ENCODE assay signal across 24 mouse cellular contexts in the genomic region with DNA sequence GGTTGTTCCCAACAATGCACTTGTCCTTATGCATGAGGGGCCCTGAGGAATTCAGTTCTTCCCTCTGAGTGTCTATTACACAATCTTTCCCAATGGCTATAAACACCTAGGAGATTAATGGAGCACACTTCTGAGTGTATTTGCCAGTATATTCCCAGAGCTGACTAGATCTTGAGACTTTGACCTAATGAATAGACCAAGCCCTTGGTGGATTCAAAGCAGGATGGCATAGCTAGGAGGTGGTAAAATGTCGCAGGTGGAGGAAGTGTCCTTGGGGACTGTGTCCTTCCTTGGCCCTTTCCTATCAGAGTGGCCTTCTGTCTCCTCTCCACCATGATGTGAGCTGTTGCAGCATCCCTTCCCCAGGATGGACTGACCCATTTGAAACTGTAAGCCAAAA.
DNase-seq lines count a peak whose midpoint lies in the region; ATAC-seq and TF ChIP-seq lines count a peak whose summit lies in the region.
"Had no signal": no experiment of that assay in that cellular context is flagged by ENCODE, and none has a peak within 500 bp of the region (broad histone marks: within the 10 kb centered on the region; RNA-seq: fewer than 3 reads in every experiment).

No protein-coding gene starts in this region.

- no peak for TF ChIP-seq CTCF in intestine, postnatal 0 days (IDR thresholded peaks at IDR 0.05; ENCODE audit: low read depth)
- TF ChIP-seq CTCF in layer of hippocampus, adult 2 months (conservative IDR thresholded peaks at IDR 0.05), result no peak

- no peak overlapping the region for H3K9ac ChIP-seq in midbrain, embryonic 11.5 days (ENCODE audit: low read length)
- no peak overlapping the region for H3K9ac ChIP-seq in midbrain, embryonic 14.5 days (replicated peaks; ENCODE audit: low read length)
- no peak overlapping the region for H3K9ac ChIP-seq in intestine, embryonic 15.5 days
- H3K9ac ChIP-seq in intestine, postnatal 0 days (ENCODE audit: low read depth, low read length), result no peak overlapping the region
- H3K9ac ChIP-seq: embryonic facial prominence, embryonic 12.5 days; forebrain, embryonic 12.5 days had no signal

- H3K36me3 ChIP-seq in midbrain, embryonic 11.5 days (ENCODE audit: control insufficient read depth, insufficient read depth, low read length), result no peaks in the 10 kb centered on the region
- no peaks in the 10 kb centered on the region for H3K36me3 ChIP-seq in midbrain, embryonic 14.5 days (ENCODE audit: control insufficient read depth, insufficient read depth, low read length)
- H3K36me3 ChIP-seq in intestine, embryonic 15.5 days, result no peaks in the 10 kb centered on the region
- no peaks in the 10 kb centered on the region for H3K36me3 ChIP-seq in intestine, postnatal 0 days (ENCODE audit: control insufficient read depth, insufficient read depth)
- H3K36me3 ChIP-seq: embryonic facial prominence, embryonic 10.5 days; embryonic facial prominence, embryonic 12.5 days; forebrain, embryonic 10.5 days; forebrain, embryonic 12.5 days had no signal

- H3K4me1 ChIP-seq in midbrain, embryonic 11.5 days (ENCODE audit: control insufficient read depth, insufficient read depth, low read length), result no peaks in the 10 kb centered on the region
- H3K4me1 ChIP-seq in midbrain, embryonic 14.5 days (ENCODE audit: control insufficient read depth, insufficient read depth, low read length), result no peaks in the 10 kb centered on the region
- H3K4me1 ChIP-seq in intestine, embryonic 15.5 days (replicated peaks), result peaks cover 2% of the 10 kb centered on the region; the same call in 1 of the 2 replicates
- no peaks in the 10 kb centered on the region for H3K4me1 ChIP-seq in intestine, postnatal 0 days (replicated peaks; ENCODE audit: control insufficient read depth, insufficient read depth, low read length)
- H3K4me1 ChIP-seq: forebrain, embryonic 12.5 days had no signal

- peak; percentile 27 for DNase-seq in heart, adult 11 months
- no peak for DNase-seq in heart, postnatal 14 days
- DNase-seq in midbrain, embryonic 11.5 days (ENCODE audit: low spot score, missing footprints), result peak; percentile 37
- DNase-seq in midbrain, embryonic 14.5 days, result no peak
- no peak for DNase-seq in layer of hippocampus, adult 2 months (ENCODE audit: low spot score in 2 of 2)
- DNase-seq in gastrocnemius, adult 8-10 months (ENCODE audit: low spot score in 2 of 2), result no peak
- DNase-seq: adrenal gland, adult 8-10 months; adrenal gland, postnatal 14 days; adrenal gland, postnatal 36 days; B cell, adult 2 months; cerebellum, adult 11-12 months; cerebellum, adult 2 months; cerebellum, adult 9-10 months; cerebellum, postnatal 10 days; cerebellum, postnatal 25 days had no signal

- WGBS in midbrain, embryonic 11.5 days, result 100% methylated on average over 1 of the region's 1 CpGs
- 100% methylated on average over 1 of the region's 1 CpGs for WGBS in midbrain, embryonic 14.5 days
- 92% methylated on average over 1 of the region's 1 CpGs for WGBS in intestine, embryonic 15.5 days
- WGBS in intestine, postnatal 0 days, result 45% methylated on average over 1 of the region's 1 CpGs

- ATAC-seq in midbrain, embryonic 11.5 days (ENCODE audit: low FRiP score), result no peak
- no peak for ATAC-seq in midbrain, embryonic 14.5 days (ENCODE audit: low FRiP score, low TSS enrichment)
- ATAC-seq in intestine, embryonic 15.5 days, result peak; percentile 47
- ATAC-seq in intestine, postnatal 0 days, result peak; percentile 57; the same call in 1 of the 2 replicates
- ATAC-seq: activated CD4-positive, CD25-positive, alpha-beta regulatory T cell, adult 4 months; forebrain, embryonic 14.5 days; forebrain, embryonic 16.5 days had no signal

- H3K27ac ChIP-seq in midbrain, embryonic 11.5 days (ENCODE audit: low read depth, low read length), result no peak overlapping the region
- H3K27ac ChIP-seq in midbrain, embryonic 14.5 days (replicated peaks; ENCODE audit: low read depth, low read length), result no peak overlapping the region
- no peak overlapping the region for H3K27ac ChIP-seq in intestine, embryonic 15.5 days
- H3K27ac ChIP-seq in intestine, postnatal 0 days (ENCODE audit: low read depth, low read length), result no peak overlapping the region
- H3K27ac ChIP-seq in layer of hippocampus, adult 2 months, result no peak overlapping the region
- H3K27ac ChIP-seq: embryonic facial prominence, embryonic 10.5 days; embryonic facial prominence, embryonic 12.5 days; forebrain, embryonic 10.5 days; forebrain, embryonic 12.5 days had no signal

- intact Hi-C loops in heart, postnatal 14 days (cut with DNase I), result no loop called here

- no peak overlapping the region for H3K4me3 ChIP-seq in midbrain, embryonic 11.5 days (ENCODE audit: low read depth, low read length)
- H3K4me3 ChIP-seq in midbrain, embryonic 14.5 days (replicated peaks; ENCODE audit: low read depth, low read length), result no peak overlapping the region
- H3K4me3 ChIP-seq in intestine, embryonic 15.5 days (replicated peaks), result no peak overlapping the region
- H3K4me3 ChIP-seq in intestine, postnatal 0 days (ENCODE audit: low read depth, low read length), result no peak overlapping the region
- no peak overlapping the region for H3K4me3 ChIP-seq in layer of hippocampus, adult 2 months
- H3K4me3 ChIP-seq: embryonic facial prominence, embryonic 10.5 days; embryonic facial prominence, embryonic 12.5 days; forebrain, embryonic 10.5 days; forebrain, embryonic 12.5 days had no signal

- no peaks in the 10 kb centered on the region for H3K27me3 ChIP-seq in midbrain, embryonic 11.5 days (ENCODE audit: control insufficient read depth, insufficient read depth, low read length)
- no peaks in the 10 kb centered on the region for H3K27me3 ChIP-seq in midbrain, embryonic 14.5 days (ENCODE audit: control insufficient read depth, insufficient read depth, low read length)
- H3K27me3 ChIP-seq in intestine, embryonic 15.5 days (replicated peaks), result no peaks in the 10 kb centered on the region
- H3K27me3 ChIP-seq in intestine, postnatal 0 days (replicated peaks; ENCODE audit: control insufficient read depth, insufficient read depth, low read length), result no peaks in the 10 kb centered on the region
- H3K27me3 ChIP-seq: embryonic facial prominence, embryonic 12.5 days; forebrain, embryonic 12.5 days had no signal

- H3K9me3 ChIP-seq in midbrain, embryonic 11.5 days (ENCODE audit: control insufficient read depth, low read length), result no peaks in the 10 kb centered on the region
- H3K9me3 ChIP-seq in midbrain, embryonic 14.5 days (ENCODE audit: control insufficient read depth, low read length), result no peaks in the 10 kb centered on the region
- H3K9me3 ChIP-seq in intestine, embryonic 15.5 days, result no peaks in the 10 kb centered on the region
- H3K9me3 ChIP-seq in intestine, postnatal 0 days (ENCODE audit: control insufficient read depth), result no peaks in the 10 kb centered on the region
- H3K9me3 ChIP-seq: embryonic facial prominence, embryonic 10.5 days; embryonic facial prominence, embryonic 12.5 days; forebrain, embryonic 10.5 days; forebrain, embryonic 12.5 days had no signal

- H3K4me2 ChIP-seq in midbrain, embryonic 11.5 days, result no peak overlapping the region
- H3K4me2 ChIP-seq in midbrain, embryonic 14.5 days (ENCODE audit: low read length), result no peak overlapping the region
- H3K4me2 ChIP-seq in intestine, embryonic 15.5 days (replicated peaks), result no peak overlapping the region
- H3K4me2 ChIP-seq in intestine, postnatal 0 days (replicated peaks; ENCODE audit: low read depth), result no peak overlapping the region
- H3K4me2 ChIP-seq: embryonic facial prominence, embryonic 12.5 days; forebrain, embryonic 12.5 days had no signal

Comparison
In these comparisons a context has a peak if more than half of its experiments do, and no peak if none do; other contexts are left out.
1. DNase-seq: peak in heart, adult 11 months (single experiment) and midbrain, embryonic 11.5 days (single experiment); none in heart, postnatal 14 days (0 of 2), midbrain, embryonic 14.5 days (single experiment), layer of hippocampus, adult 2 months (0 of 2) and gastrocnemius, adult 8-10 months (0 of 2).
2. ATAC-seq: peak in intestine, embryonic 15.5 days (single experiment) and intestine, postnatal 0 days (single experiment); none in midbrain, embryonic 11.5 days (single experiment) and midbrain, embryonic 14.5 days (single experiment).